Mouse (Mus musculus): Measurements from ENCODE around the gene 6430571L13Rik.
A peak's percentile ranks its signal among the peaks of the same experiment; 100 is the strongest.

Gene 6430571L13Rik

DNA sequence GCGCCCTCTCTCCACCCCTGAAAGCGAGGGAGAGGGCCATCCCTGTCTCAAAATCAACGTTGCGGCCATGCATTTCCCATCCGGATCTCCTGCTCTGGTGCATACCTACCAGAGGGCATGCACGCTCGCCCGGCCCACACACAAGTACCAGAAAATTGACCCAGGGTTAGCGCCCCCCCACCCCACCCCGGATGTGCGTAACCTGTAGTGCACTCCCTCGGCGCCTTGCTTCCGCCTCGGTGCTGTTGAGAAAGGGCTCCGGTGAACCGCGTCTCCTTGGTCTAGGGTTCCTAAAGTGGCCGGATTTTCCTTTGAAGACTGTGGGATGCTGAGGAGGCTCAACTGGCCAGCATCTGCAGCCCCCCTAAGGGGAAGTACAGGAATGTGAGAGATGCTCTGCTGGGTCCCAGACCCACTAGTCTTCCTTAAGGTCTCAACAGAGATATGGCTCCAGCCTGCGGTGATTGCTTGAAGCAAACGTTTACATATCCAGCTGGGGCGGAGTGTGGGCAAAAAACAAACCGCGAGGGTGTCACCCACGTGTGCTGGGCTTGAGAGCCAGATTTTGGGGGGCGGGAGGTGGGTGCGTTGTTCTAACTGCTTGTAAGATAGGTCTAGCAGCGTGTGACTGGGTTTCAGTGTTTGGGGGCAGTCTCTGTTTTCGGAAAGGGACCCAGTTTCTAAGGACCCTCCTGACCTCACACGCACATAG lies 2.1 kb upstream of the 6430571L13Rik start, which contains the start of gene Hemk1:
Hemk1 (minus strand) TSS at position 179 of the 712 bp plus-strand sequence.
- peak; percentile 89 for DNase-seq (ENCODE audit: low read depth, low spot score)

DNA sequence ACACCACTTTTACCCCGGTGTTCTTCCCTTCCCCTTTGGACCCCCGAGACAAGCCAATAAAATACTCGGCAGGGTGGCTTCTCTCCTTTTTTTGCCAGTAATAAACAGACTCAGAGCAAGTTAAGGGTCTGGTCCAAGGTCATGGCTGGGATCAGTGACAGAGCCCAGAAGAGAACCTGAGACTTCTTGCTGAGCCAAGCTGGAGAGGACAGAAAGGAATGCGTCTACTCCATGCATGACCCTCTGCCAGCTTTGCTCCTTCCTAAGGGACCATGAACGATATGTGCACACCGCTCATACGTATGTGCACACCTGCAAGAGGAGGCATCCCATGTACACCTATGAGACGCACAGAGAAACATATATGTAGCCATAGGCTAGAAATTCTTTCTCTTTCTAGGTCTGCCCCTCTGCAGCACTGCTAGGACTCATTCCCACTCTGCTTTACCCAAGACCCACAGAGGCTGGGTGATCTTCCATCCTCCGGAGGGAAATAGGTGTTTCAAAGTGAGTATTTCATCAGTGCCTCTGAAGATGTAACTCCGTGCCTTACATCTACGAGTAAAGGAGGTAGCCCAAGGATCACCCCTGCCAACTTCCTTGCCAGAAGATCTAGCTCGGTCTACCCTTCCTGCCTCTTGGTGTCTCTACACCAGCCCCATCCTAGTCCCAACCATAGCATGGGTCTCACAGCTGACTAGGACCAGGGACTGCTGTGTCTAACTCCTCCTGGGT lies 676 bp downstream of the 6430571L13Rik start:
- DNase-seq (ENCODE audit: low read depth, low spot score) = no peak

DNA sequence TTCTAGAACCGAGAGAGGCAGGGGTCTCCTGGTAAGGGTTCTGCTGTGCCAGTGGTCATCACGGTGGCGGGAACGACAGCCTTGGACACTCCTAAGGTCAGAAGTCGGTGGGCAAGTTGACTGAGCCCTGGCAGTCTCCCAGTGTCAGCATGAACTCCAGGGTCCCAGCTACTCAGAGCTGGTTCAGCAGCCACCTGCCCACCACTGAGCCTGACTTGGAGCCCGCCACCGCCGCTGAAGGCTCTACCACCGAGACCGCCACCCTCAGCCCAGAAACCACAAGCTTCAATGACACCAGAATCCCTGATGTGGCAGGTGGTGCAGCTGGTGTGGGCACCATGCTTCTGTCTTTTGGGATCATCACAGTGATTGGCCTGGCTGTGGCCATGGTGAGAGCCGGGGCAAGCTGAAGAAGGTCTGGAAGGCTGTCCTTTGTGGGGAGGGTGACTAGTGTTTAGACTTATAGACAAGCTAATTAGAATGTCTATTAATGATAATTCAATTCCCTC lies 1.9 kb downstream of the 6430571L13Rik start:
- no peak for DNase-seq (ENCODE audit: low read depth, low spot score)

DNA sequence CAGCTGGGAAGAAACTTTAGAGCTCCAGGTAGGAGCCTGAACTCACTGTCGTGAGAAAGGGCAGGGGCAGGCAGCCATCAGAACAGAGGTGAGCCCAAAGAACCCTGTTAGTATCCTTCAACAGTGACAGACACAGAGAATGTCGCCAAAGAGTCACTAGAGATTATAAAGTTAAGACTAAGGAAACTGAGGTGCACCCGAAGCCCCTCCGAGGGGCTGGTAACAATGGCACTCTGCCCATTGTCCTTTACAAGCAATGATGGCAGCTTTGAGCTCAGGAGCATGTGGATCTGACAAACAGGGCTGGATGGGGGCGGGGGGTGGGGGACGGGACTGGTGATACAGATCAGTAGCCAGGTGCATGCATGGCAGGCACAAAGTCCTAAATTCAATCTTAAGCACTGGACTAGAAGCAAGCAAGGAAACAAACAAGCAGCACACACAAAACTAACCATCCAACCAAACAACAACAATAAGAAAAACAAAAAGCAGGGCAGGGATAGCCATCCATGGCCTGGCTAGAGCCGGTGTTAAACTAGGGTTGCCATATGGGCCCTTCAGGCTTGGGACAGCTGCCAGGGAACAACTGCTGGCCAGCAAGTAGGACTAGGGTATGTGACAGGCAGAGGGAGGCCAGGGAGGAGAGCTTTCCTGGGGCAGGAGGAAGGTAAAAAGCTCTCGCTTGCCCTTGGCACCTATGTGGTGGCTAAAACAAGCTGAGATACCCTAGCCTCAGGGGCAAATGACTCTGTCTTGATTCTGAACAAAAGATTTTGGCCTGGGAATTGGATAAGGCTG lies 2.9 kb downstream of the 6430571L13Rik start:
- DNase-seq (ENCODE audit: low read depth, low spot score) = no peak

DNA sequence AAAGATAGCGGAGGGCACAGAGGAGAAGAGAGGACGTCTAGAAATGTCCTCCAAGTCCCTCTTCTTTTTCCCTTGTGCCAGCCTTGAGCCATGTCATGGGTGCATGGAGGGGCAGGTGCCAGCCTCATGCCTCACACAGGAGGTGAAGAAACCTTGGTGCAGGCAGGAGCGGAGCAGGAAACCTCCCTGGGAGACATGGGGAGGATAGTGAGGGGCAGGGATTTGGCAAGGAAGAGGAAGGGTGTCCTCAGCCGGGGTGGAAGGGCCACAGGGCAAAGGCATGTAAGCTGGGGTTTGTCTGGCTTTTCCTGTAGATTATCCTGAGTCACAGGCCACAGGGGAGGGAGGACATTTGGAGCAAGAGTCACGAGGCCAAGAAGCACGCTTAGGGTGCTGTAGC lies 3.6 kb downstream of the 6430571L13Rik start:
- no peak for DNase-seq (ENCODE audit: low read depth, low spot score)

DNA sequence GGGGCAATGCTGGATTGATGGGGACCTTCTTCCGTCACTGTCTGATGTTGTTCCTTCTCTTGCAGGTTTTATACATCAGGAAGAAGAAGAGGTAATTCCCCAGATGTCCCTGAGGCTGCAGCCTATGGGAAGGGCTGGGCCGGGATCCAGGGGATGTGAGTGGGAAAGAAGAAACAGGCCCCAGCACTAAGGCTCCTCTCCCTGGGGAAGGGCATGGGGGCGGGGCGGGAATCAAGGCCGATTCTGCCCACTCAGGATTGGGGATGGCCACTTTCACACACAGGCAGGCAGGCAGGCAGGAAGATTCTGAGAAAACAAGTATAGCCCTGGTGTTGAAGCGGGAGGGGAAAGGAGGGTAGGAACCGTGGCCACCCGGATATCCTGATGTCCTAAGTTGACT lies 5.7 kb downstream of the 6430571L13Rik start:
- no peak for DNase-seq (ENCODE audit: low read depth, low spot score)

DNA sequence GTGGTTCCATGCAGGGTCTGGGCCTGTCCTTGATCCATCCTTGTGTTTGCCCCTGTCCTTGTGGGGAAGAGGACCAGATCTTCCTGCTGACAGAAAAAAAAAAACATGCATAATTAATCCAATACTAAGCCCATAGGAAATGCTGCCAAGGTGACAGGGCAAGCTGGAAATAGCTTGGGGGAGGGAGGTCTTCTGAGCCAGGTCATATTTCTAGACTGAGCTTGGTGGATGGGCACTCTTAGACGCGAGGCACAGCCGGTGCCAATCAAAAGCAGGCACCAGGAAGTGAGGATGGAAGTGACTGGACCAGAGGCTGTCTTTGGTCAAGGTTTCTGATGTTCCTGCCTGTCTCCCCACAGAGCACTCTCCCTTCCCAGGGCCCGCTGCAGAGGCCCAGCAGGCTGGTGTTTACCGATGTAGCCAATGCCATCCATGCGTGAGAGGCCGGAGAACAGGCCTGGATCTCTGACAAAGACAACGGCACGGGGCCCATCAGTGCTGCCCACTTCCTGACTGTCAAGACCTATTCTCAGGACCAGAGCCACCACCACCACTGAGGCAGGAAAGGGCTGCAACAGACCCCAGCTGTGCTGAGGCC lies 7.3 kb downstream of the 6430571L13Rik start:
- no peak for DNase-seq (ENCODE audit: low read depth, low spot score)

DNA sequence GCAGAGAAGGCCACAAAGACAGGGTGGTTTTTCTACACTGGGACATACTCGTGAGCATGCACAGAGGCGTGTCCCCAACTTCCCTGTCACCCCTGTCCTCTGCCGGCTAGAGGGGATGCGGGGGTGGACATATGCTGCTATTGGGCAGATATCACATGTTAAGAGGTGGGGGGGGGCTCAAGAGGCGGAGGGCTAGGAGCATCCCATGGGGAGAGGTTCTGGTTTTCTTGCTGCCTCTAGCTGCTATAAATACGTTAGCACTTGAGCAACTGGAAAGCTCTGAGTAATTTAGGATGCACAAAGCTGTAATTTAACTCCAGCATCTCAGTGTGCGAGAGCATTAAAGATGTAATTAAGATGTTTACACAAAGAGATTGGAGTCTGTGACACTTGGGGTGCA lies 8.9 kb downstream of the 6430571L13Rik start:
- no peak for DNase-seq (ENCODE audit: low read depth, low spot score)

DNA sequence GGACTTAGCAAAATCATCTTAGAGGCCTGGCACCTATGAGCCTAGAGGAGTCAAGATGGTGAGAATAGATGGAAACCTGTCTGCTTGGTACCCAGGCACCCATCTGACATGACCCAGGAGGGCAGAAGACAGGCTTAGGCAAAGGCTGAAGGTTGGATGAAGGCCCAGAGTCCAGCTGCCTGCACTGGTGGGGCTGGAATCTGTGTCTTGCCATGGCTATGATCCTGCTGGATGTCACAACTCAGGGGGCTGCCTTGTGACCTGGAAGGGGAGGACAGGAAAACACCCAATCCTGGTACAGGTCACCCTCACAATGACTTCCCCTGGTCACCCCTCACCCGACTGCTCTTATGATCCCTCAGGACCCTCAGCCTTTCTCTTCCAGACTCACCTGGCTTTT lies 14.4 kb downstream of the 6430571L13Rik start:
- DNase-seq (ENCODE audit: low read depth, low spot score) = no peak

DNA sequence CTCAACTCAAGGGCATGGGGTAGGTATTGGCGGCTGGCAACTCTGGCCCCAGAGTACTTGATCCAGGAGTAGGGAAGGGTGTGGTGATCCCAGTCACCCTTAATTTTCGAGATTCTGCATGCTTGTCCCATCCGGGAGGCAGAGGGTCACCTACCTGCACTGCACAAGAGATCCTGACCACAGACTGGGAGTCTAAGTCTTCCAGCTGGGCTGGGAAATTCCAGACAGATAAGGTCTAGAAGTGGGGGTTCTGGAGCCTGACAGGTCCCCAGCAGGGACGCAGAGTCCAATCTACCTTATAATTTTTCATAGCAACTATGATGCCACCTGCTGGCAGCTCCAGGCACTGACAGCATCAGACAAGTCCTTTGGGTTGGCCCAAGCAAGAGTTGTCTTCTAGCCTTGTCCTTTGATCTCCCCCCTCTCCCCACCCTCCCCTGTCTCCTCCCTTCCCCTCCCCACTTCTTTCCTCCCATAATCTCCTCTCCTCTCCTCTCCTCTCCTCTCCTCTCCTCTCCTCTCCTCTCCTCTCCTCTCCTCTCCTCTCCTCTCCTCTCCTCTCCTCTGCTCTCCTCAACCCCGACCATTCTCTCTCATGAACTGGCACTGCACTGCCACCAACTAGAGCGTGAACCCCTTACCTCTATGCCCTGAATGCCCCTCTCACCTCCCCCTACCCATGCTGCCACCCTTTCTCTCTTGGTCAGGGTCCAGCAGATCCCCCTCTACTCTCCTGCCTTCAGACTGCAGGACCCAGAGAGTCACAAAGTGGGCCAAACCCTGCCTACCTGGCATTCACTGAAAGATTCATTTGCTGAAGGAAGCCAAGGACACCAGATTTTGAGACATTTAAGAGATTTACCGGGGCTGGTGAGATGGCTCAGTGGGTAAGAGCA lies 15.7 kb downstream of the 6430571L13Rik start:
- no peak for DNase-seq (ENCODE audit: low read depth, low spot score)

DNA sequence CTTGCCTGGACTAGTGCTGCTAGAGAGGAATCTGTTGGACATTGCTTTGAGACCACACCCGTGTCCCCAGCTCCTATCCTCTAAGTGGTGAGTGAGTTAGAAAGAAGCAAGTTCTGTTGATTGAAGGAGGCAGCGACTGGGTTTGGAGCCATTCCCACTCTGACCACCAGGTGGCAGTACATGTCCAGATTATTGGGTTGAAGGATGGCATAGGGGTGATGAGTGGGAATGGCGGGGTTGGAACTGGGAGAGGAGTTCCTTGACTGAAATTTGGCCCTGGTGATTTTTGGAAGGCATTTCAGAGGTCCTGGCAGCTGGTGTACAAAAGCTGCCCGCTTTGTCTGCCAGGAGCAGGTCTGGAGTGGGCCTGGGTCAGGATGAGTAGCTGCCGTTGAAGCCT lies 17.2 kb downstream of the 6430571L13Rik start:
- DNase-seq (ENCODE audit: low read depth, low spot score) = peak; percentile 82

DNA sequence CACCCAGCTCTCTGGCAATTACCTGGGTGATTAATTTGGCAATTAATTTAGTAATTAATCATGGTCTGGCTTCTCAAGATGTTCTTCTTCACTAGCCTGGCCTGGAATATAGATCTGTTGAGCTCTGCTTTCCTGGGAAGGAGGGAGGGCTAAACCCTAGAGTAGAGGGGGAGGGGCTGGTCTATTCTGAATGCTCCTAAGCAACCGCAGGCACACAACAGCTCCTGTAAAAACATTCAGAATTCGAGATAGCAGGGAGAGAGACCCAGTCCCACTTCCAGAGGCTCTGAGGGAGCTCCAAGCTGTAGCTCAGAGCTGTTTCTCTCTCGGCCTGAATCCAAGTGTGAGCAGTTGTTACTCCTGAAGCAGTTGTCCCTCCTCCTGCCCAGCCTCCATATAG lies 20.6 kb downstream of the 6430571L13Rik start:
- DNase-seq (ENCODE audit: low read depth, low spot score) = no peak

DNA sequence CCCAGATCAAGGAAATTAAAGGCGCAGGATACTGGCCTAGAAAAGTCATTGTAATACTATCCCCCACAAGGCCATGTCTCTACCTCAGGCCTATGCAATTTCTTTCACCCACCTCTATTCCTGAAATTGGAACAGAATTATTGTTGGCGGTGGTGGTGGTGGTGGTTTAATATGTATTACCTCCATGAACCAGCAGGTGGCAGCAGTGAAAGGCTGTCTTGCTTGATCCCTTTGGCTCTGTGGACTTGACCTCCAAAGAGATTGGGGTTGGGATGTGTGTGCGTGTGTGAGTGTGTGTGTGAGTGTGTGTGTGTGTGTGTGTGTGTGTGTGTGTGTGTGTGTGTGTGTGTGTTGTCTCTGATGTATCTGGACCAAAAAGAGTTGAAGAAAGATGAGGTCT lies 26.2 kb downstream of the 6430571L13Rik start:
- DNase-seq (ENCODE audit: low read depth, low spot score) = peak; percentile 62

DNA sequence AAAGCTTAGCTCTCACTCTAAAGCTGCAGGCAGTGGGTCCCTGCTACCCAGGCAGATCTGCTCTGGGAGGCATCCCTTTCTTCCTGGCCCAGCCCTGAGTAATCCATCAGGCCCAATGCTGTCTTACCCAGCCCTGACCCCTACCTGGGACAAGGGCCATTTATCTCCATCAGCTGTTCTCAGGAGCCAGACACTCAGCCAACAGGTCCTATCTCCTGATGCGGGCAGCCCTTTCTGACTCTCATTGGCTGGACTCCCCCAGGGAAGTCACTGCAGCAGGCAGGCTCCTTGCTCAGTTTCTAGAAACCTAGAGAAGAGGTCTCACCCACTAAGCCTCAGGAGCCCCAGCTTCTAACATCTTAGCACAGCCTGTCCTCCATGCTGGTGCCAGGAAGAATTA lies 27.9 kb downstream of the 6430571L13Rik start:
- no peak for DNase-seq (ENCODE audit: low read depth, low spot score)

DNA sequence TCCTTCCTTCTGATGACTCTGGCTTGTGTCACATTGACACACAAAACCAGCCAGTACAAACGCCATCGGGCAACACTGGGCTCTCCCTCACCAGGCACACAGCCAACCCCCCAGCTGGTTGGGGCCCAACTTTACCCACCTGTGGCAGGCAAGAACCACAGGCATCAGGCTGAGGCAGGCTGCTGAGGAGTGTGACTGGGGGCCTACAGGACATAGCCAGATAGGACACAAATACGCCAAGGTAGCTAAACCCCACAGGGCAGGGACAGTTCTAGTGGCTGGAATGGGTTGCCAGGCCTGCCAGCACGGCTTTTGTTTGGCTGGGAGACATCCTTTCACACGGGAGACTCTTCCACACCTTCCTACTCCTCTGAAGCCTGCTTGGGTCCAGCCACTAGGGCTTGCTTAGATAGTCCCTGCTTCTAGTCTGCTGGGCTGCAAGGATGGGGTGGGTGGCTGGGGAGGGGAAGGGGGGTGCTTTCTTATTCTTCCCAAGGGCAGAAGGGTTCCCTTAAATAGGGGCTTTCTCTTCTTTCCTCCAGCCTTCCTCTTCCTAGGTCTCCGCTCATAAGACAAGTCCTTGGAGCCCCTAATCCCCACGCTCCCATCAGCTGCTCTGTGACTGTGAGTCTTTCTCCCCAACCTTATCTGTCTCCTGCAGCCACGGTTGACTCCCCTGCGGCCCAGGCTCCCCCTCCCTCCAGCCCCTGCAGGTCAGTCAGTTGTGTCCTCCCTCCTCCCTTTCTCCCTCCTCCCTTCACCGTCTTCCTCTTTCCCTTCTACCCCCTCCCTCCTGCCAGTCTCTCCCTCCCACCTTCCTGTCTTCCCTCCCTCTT lies 29.1 kb downstream of the 6430571L13Rik start:
- no peak for DNase-seq (ENCODE audit: low read depth, low spot score)

DNA sequence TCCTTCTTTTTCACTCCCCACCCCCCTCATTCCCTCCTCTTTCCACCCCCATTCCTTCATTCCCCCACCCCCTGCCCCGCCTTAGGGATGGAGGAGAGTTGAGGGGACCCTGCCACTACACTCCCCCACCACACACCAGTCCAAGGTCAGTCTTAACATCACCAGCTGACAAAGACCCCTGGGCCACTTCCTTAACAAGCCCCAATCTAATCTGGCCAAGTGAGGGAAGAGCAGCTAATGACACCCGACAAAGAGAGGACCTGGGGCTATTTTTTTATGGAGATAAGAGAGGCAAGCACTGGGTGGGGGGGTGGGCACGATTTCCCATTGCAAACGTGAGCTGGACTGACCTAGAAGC lies 29.7 kb downstream of the 6430571L13Rik start:
- DNase-seq (ENCODE audit: low read depth, low spot score) = no peak

DNA sequence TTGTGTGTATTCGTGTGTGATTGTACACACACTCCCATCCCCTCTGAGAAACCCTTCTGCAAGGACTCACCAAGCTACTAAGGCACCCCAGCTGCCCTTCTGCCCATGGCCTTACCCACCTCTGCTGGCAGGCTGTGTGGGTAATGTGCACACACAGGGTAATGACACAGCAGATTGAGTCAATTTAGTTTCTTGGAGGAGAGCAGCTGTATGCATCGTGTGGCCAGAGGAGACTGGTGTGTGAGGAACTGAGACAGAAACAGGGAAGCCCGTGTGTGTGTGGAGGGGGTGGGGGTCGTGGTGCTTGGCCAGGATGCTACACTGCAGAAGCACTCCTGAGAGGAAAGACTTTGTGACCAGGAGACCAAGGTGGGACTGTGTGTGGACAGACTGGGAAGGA lies 32.0 kb downstream of the 6430571L13Rik start:
- no peak for DNase-seq (ENCODE audit: low read depth, low spot score)

DNA sequence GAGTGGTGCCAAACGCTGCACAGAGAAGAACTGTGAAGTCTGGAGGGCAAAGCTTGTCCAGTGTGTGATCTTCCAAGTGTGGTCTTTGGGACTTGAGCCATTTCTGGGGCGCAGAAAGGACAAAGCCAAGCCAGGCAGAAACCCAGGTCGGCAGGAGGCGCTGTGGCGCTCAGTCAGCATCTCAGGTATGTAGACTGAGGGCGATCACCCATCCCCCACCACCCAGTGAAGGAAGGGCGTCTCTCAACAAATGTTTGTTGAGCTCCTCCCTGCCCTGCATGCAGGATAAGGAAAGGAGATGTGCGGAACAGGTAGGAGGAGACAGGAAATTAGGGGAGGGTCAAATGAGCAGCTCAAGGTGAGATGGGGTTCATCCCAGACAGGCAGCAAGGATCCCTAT lies 34.2 kb downstream of the 6430571L13Rik start:
- peak; percentile 56 for DNase-seq (ENCODE audit: low read depth, low spot score)

DNA sequence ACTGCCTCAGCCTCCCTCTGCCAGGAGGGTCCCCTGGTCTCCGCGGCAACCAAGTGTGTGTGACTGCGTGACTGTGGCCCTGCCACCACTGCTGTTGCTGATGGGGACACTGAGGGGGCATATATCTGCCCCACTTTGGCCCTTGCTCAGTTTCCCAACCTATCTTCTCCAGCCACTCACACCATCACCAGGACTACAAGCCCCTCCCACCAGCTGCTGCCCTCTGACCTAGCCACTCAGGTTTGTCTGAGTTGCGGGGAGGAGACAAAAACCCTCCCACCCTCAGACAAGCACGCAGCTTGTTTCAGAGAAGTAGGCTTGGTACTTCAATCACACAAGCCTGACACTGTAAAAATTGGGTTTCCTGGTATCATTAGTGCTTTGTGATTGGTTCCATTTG lies 35.0 kb downstream of the 6430571L13Rik start:
- no peak for DNase-seq (ENCODE audit: low read depth, low spot score)

DNA sequence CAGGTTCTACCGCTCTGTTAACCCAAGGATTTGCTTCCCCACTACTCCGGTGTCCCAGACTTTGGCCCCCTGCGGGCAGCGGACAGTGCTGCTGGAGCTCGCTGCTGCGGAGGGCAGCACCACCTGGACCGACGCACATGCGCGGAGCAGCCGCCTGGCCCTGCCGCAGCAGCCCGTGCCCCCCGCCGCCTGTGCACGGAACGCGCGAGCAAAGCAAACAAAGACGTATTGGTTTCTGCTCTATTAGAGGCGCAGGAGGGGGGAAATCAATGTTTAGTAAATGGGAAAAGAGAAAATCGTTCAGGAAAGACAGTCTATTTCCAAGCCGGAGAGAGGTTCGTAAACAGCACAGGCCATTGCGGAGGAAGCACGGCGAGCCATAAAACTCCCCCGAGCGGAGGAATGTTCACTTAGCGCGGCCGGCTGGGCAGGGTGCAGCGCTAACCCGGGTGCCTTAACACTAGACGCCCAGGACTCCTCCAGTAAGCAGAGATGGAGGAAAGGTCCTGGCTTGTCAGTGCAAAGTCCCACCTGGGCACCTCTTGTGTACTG lies 37.6 kb downstream of the 6430571L13Rik start:
- DNase-seq (ENCODE audit: low read depth, low spot score) = peak; percentile 46
